Mouse (Mus musculus): Measurements from ENCODE around the gene Slc44a3.
A peak's percentile ranks its signal among the peaks of the same experiment; 100 is the strongest.

Slc44a3 gene

GRCm38 (mm10) chr3:121451404-121451803 lies 80.8 kb downstream of the Slc44a3 start:
- DNase-seq: no peak

- no peak for DNase-seq
Measured at GRCm38 (mm10) chr3:121449527-121449926, 82.7 kb downstream of the Slc44a3 start.

- DNase-seq: no peak
Measured at GRCm38 (mm10) chr3:121448606-121449005, 83.6 kb downstream of the Slc44a3 start.

DNA sequence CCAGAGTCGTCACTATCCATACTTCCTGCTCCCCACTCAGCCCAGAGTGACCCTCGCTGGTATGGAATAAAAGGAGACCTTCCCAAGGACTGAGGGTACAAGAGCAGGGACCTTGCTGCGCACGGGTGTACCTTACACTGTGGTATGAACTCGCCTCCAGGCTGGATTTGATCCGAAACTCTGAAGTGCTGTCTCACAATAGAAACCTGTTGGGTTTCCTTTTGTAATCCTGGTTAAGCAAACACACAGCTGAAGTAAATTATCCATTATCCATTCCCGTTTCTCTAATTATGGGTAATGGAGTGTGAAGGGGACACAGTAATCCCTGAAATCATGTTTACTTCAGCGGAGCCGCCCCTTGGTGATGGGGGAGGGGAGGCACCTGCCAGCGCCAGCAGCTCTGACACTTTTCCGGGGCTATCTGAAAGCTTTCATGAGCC lies 84.2 kb downstream of the Slc44a3 start:
- DNase-seq: no peak

DNA sequence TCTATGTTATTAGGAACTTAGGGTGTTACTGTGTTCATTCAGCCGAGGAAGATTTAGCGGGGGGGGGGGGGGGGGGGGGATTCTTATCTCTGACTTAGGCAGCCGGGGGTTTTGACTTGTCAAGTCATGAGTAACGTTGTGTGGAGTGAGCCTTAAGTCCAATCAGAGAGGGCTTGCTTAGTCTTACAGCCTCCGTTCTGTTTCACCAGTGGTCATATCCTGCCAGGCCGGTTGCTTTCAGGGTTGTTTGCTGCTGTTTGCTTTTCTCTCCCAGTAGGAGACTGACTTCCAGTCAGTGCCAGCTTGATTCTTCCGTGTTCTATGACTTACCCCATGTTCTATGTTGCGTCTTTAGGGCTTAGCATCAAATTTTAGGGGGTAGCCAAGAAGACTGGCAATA lies 85.8 kb downstream of the Slc44a3 start:
- DNase-seq: no peak

GRCm38 (mm10) chr3:121444414-121444813 lies 87.8 kb downstream of the Slc44a3 start:
- no peak for DNase-seq

DNA sequence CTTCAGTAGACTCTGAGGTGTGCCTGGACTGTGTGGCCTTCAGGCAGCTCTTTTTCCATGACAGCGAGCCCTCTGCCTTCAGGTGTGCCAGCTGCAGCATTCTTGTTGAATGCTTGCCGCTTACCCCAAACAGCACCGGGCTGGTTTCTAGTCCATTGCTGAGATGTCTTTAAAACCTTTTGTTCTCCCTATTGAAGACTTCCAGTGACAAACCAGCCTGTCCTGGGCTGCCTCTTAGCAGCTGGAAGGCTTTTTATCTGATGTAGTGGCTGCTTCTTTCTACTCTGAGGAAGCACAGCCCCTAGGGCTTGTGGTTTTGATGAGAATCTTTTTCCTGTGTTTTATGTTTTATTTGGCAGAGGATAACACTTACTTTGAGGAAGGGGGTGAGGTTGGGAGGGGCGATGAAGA lies 88.3 kb downstream of the Slc44a3 start:
- DNase-seq: no peak

DNA sequence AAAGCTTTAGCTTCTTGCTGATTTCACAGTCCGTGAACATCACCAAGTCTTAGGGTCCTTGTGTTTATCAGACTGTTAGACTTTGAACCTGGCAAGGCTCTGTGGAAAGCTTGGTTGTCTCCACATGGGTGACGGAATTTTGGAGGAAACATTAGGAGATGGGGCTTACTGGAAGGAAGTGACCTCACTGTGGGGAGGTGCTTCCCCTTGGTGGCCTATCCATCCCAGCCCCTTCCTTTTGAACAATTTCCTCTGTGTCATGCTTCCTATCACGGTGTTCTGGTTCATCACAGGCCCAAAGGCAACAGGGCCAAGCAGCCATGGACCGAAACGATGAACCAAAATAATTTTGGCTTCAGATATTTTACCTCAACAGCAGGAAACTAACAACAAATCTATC lies 89.9 kb downstream of the Slc44a3 start:
- no peak for DNase-seq

- no peak for DNase-seq
Measured at GRCm38 (mm10) chr3:121441504-121441903, 90.7 kb downstream of the Slc44a3 start.

- DNase-seq: no peak
Measured at GRCm38 (mm10) chr3:121439623-121440161, 92.5 kb downstream of the Slc44a3 start.

DNA sequence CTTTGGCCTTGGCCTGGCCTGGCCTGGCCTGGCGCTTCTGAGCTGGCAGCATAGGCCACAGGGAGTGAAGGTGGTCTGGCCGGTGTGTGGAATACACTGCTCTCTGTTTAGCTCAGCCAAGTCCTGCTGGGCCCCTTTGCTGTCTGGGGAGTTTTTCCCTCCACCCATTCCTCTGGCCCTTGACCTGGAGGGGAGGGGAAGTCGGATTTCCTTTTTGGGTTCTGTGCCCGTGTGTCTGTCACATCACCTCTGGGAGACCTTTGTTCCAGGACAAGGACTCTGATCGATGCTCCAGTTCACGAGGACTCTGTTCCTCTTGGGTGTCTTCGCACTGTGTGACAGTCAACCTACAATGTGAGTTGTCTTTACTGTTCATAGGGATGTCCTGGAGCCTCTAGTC lies 94.2 kb downstream of the Slc44a3 start:
- no peak for DNase-seq

DNA sequence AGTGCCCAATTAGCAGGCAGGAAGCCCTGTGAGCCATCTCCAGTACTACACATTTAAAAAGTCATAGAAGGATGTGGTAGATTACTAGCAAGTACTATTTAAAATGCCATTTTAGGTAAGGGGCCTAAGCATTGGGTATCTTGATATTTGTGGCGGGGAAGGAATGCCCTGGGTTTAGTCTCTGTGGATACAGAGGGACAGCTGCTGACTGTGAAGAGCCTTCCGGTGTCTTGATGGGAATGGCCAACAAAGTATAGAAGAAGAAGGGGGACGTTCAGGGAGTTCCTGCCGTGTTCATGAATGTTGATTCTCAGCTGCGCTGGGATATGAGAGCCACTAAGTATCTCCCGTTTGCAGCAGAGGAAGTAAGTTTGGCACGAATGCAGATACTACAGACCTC lies 95.1 kb downstream of the Slc44a3 start:
- DNase-seq: no peak

DNA sequence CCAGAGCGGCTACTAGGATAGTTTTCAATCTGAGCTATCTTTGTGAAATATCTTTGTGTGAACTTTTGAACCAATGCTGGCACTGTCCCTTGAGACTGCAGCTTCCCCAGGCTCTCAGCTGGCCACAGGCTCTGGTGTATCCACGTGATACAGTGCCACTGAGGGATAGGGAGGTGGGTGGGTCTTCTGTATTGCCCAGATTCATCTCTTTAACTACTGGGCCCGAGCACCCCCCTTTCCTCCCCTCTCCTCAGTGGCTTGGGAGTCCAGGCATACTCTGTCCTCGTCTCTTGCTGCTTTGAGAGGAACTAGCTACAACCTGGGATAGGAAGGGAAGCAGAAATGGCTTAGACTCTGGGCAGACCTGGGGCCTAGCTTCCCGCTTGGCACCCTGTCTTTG lies 96.9 kb downstream of the Slc44a3 start:
- DNase-seq: no peak

- no peak for DNase-seq
Measured at GRCm38 (mm10) chr3:121433968-121434533, 98.2 kb downstream of the Slc44a3 start.

DNA sequence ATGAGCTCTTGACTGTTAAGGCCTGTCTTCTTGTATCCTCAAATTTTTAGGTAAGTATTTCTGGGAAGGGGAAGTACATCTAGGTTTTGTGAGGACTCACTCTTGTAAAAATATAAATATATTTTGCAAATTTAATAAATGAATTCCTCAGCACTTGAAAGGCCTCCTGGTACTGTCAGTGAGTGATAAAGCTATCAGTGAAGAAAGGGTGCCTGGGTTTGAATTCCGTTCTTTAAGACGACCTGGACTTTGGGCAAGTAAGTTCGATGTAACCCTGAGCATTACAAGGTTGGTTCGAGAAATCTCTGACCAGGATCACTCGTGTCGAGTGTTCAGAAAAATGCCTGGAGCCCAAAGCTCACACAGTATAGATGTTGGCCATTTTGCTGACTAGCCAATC lies 98.8 kb downstream of the Slc44a3 start:
- DNase-seq: no peak

- no peak for DNase-seq
Measured at GRCm38 (mm10) chr3:121430289-121430936, 101.8 kb downstream of the Slc44a3 start.

DNA sequence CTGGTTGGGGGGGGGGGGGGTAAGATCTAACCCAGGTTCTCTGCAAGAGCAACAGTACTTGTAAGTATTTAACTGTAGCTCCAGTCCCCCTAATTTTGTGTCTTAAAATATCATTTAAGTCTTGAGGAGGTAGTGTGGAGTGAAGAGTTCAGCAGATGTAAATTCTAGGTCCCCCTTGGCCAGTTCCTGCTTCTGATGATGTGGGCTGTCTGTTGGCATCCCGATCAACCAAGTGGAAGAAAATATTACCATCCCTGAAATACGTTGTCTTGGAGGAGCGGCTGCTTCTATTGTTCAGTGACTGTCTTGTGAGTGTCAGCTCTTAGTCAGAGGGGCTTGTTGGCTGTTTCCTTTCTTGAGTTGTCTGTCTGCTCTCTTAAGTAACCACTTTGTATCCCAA lies 102.7 kb downstream of the Slc44a3 start:
- no peak for DNase-seq

- no peak for DNase-seq
Measured at GRCm38 (mm10) chr3:121428696-121429259, 103.4 kb downstream of the Slc44a3 start.

DNA sequence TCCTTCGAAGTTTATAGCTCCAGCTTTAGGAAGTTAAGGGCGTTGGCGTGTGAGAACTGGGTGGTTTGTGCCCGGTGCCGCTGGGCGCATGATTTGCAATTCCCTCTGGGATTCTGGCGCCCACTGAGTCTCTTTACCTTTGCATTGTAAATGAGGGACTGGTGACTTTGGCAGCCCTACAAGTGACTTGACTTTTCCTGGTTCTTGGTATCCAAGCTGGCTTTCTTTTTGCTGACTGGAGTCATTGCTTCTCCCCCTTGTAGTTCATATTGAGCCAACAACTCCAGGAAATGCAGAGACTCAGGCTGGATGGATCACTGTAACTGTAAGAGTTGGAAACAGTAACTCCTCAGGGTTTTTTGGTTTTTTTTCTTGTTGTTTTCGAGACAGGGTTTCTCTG lies 104.0 kb downstream of the Slc44a3 start:
- no peak for DNase-seq

DNA sequence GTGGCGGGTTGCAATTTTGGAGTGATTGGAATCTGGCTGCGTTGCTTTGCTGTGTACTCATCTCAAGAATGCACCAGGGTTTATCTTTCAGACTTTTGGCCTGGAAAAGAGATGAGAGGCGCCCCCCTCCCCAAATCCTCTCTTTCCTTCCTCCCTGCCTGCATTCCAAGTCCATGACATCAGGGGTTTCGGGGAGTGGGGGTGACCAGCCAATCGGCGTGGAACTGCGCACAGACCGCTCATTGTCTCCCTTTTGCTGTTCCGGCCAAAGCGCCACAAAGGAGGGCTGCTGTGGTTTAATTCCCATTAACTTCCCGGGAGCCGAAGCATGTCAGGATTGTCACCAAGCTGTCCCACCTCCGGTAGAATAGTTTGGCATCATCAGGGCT lies 104.7 kb downstream of the Slc44a3 start:
- peak; percentile 42 for DNase-seq

- DNase-seq: peak; percentile 75
Measured at GRCm38 (mm10) chr3:121426621-121427519, 105.3 kb downstream of the Slc44a3 start.

DNA sequence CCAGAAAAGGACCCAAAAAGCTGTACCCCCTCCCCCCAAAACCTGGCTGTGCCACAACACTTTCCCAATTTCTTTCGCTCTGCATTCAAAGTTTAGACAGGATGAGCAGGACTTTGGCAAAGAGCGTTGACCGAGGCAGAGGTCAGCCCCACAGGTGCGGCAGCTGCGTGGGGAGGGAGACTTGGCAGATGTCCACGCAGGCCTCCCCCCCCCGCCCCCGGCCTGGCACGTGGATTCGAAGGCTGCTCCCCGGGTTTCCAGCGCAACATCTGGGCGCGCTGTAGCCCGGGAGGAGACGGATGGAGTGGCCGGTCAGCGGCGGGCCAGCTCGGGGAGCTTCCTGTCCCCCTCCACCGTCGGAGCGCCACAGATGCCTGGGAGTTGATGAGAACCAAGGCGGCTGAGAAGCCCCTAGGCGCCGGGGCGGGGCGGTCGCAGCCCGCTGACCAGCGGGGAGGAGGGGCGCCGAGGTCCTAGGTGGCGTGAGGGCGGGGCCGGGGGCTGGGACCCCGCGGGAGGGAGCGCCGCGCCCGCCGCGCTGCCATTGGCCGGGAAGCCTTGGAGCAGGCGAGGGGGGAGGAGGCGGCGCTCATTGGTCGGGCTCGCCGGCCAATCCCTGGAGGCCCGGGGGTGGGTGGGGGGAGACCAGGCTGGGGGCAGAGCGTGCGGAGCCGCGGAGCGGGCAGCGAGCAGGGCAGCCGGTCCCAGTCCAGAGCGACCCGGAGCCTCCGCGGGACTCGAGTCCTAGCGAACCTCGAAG lies 106.2 kb downstream of the Slc44a3 start, which contains the start of gene Cnn3:
Cnn3 (plus strand) TSS at position 637 of the 760 bp plus-strand sequence.
- peak; percentile 89 for DNase-seq
